Comparison of ENCODE assay signal across 8 mouse cellular contexts in the genomic region with DNA sequence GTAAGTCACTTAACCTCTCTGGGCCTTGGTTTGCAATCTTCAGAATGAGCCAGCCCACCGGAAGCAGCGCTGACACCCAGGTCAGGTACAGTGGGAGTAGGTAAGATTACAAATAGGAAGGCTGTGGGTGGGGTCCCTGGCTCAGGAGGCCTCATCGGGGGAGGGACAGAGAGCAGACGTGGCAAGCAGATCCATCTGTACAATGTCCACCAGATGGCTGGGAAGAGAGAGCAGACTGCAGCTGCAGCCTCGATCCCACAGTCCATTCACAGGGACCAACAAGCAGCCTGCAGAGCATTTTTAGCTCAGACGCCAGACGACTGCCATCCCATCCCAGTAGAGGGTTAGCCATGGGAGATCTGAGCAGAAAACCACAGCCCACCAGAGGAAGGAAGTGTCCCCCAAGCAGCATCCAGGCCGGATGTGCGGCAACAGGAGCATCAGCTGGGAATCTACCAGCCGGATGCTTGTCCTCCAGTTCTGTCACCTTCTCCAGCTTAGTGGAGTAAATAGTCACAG. TPM values are rescaled to one million over a fixed set of nuclear protein-coding genes. Genes with fewer than 3 reads are reported as not detected.
DNase-seq lines count a peak whose midpoint lies in the region; ATAC-seq and TF ChIP-seq lines count a peak whose summit lies in the region.

No protein-coding gene starts in this region.

- H3K4me3 ChIP-seq in heart, embryonic 16.5 days (ENCODE audit: low read length): peak overlapping the region; percentile 27; the same call in 1 of the 2 replicates
- peak overlapping the region; percentile 66 for H3K4me3 ChIP-seq in liver, embryonic 12.5 days
- H3K4me3 ChIP-seq in stomach, embryonic 16.5 days (replicated peaks; ENCODE audit: low read length): peak overlapping the region; percentile 68

- peak overlapping the region; percentile 18; the same call in 1 of the 2 replicates for H3K9ac ChIP-seq in heart, embryonic 16.5 days (ENCODE audit: low read length)
- 0 out of 2 replicates have a peak overlapping the region, but pooled peaks have one; percentile 14 for H3K9ac ChIP-seq in liver, embryonic 12.5 days
- H3K9ac ChIP-seq in stomach, embryonic 16.5 days (ENCODE audit: low read length): peak overlapping the region; percentile 82

- H3K27me3 ChIP-seq in heart, embryonic 16.5 days (ENCODE audit: control insufficient read depth, insufficient read depth, low read length): no peaks in the 10 kb centered on the region
- H3K27me3 ChIP-seq in liver, embryonic 12.5 days (replicated peaks): peaks cover 22% of the 10 kb centered on the region
- no peaks in the 10 kb centered on the region for H3K27me3 ChIP-seq in stomach, embryonic 16.5 days (ENCODE audit: control insufficient read depth, insufficient read depth, low read length)

- H3K36me3 ChIP-seq in heart, embryonic 16.5 days (ENCODE audit: control insufficient read depth, insufficient read depth): no peaks in the 10 kb centered on the region
- peaks cover 10% of the 10 kb centered on the region for H3K36me3 ChIP-seq in liver, embryonic 12.5 days
- no peaks in the 10 kb centered on the region for H3K36me3 ChIP-seq in stomach, embryonic 16.5 days (ENCODE audit: control insufficient read depth, insufficient read depth, low read length)

- WGBS in heart, embryonic 16.5 days: 36% methylated on average over 10 of the region's 10 CpGs
- WGBS in liver, embryonic 12.5 days (ENCODE audit: insufficient replicate concordance): 12% methylated on average over 10 of the region's 10 CpGs
- WGBS in stomach, embryonic 16.5 days: 15% methylated on average over 10 of the region's 10 CpGs

- peak; percentile 62 for DNase-seq in layer of hippocampus, adult 9-11 months
- DNase-seq in layer of hippocampus, adult 9-10 months (ENCODE audit: low spot score): no peak
- DNase-seq in brain, embryonic 14.5 days (ENCODE audit: low read depth): peak; percentile 68
- DNase-seq in c-Kit-positive CD71-positive TER-119-positive erythroid progenitor cells, embryonic 14.5 days (ENCODE audit: low spot score): no peak
- DNase-seq in adrenal gland, postnatal 25 days: no peak

- TF ChIP-seq POLR2A in brain, embryonic 14.5 days (IDR thresholded peaks at IDR 0.05; ENCODE audit: borderline replicate concordance, extremely low read depth, insufficient read depth, insufficient read length, poor library complexity, severe bottlenecking): no peak

- peaks cover 16% of the 10 kb centered on the region for H3K4me1 ChIP-seq in heart, embryonic 16.5 days (ENCODE audit: control insufficient read depth, insufficient read depth, low read length)
- H3K4me1 ChIP-seq in liver, embryonic 12.5 days: peaks cover 78% of the 10 kb centered on the region
- peaks cover 48% of the 10 kb centered on the region for H3K4me1 ChIP-seq in stomach, embryonic 16.5 days (ENCODE audit: control insufficient read depth, insufficient read depth, low read length)

- TF ChIP-seq CTCF in brain, embryonic 14.5 days (IDR thresholded peaks at IDR 0.05; ENCODE audit: borderline replicate concordance, extremely low read depth, insufficient read depth, insufficient read length): no peak

- peak overlapping the region; percentile 64 for H3K27ac ChIP-seq in heart, embryonic 16.5 days (ENCODE audit: low read length)
- H3K27ac ChIP-seq in liver, embryonic 12.5 days: peak overlapping the region; percentile 39
- H3K27ac ChIP-seq in stomach, embryonic 16.5 days (ENCODE audit: low read length): peak overlapping the region; percentile 78

- ATAC-seq in heart, embryonic 16.5 days (replicated peaks; ENCODE audit: extremely low read depth, insufficient read depth, low FRiP score): no peak
- no peak for ATAC-seq in liver, embryonic 12.5 days
- ATAC-seq in stomach, embryonic 16.5 days (ENCODE audit: insufficient read depth, low FRiP score): no peak

- H3K9me3 ChIP-seq in heart, embryonic 16.5 days (replicated peaks; ENCODE audit: control insufficient read depth, low read length): no peaks in the 10 kb centered on the region
- no peaks in the 10 kb centered on the region for H3K9me3 ChIP-seq in liver, embryonic 12.5 days (replicated peaks)
- 0 out of 2 replicates have a peak, but pooled peaks cover 3% of the 10 kb centered on the region for H3K9me3 ChIP-seq in stomach, embryonic 16.5 days (replicated peaks; ENCODE audit: control insufficient read depth, low read length)

- H3K4me2 ChIP-seq in heart, embryonic 16.5 days (ENCODE audit: low read depth, low read length): peak overlapping the region; percentile 94
- peak overlapping the region; percentile 92 for H3K4me2 ChIP-seq in liver, embryonic 12.5 days
- peak overlapping the region; percentile 82 for H3K4me2 ChIP-seq in stomach, embryonic 16.5 days (ENCODE audit: low read depth, low read length)

RNA-seq across cellular contexts. Expression of a gene that starts 2.7 kb away (rescaled TPM):
- polyA plus RNA-seq in brain, embryonic 14.5 days (2012; rRNA removed): 273 and 336 TPM in 2 replicates
- 34.3 and 56.1 TPM in 2 replicates for polyA plus RNA-seq in heart, embryonic 16.5 days (2015; fragmentation: Nextera tagmentation; extraction: Ambion mirVana)
- 46.5 and 49.5 TPM in 2 replicates for polyA plus RNA-seq in liver, embryonic 12.5 days (2016; fragmentation: Nextera tagmentation; extraction: Ambion mirVana)
- 144 and 177 TPM in 2 replicates for polyA plus RNA-seq in stomach, embryonic 16.5 days (2015; fragmentation: Nextera tagmentation; extraction: Ambion mirVana)
- 38.3 and 40.8 TPM in 2 replicates for total RNA-seq in adrenal gland, postnatal 25 days (2021)

RNA-seq across cellular contexts. Expression of a gene that starts 24.5 kb away (rescaled TPM):
- 16.2 and 17.6 TPM in 2 replicates for polyA plus RNA-seq in brain, embryonic 14.5 days (2012; rRNA removed)
- polyA plus RNA-seq in heart, embryonic 16.5 days (2015; fragmentation: Nextera tagmentation; extraction: Ambion mirVana): 10.8 and 11.4 TPM in 2 replicates
- polyA plus RNA-seq in liver, embryonic 12.5 days (2016; fragmentation: Nextera tagmentation; extraction: Ambion mirVana): 7.0 and 7.7 TPM in 2 replicates
- 10.7 and 12.7 TPM in 2 replicates for polyA plus RNA-seq in stomach, embryonic 16.5 days (2015; fragmentation: Nextera tagmentation; extraction: Ambion mirVana)
- total RNA-seq in adrenal gland, postnatal 25 days (2021): 6.9 and 13.5 TPM in 2 replicates

RNA-seq across cellular contexts. Expression of a gene that starts 59.4 kb away (rescaled TPM):
- polyA plus RNA-seq in brain, embryonic 14.5 days (2012; rRNA removed): 13.5 and 16.1 TPM in 2 replicates
- polyA plus RNA-seq in heart, embryonic 16.5 days (2015; fragmentation: Nextera tagmentation; extraction: Ambion mirVana): 12.5 and 15.0 TPM in 2 replicates
- 6.1 and 6.7 TPM in 2 replicates for polyA plus RNA-seq in liver, embryonic 12.5 days (2016; fragmentation: Nextera tagmentation; extraction: Ambion mirVana)
- 14.5 and 16.5 TPM in 2 replicates for polyA plus RNA-seq in stomach, embryonic 16.5 days (2015; fragmentation: Nextera tagmentation; extraction: Ambion mirVana)
- 11.3 and 22.1 TPM in 2 replicates for total RNA-seq in adrenal gland, postnatal 25 days (2021)

Comparison
In these comparisons a context has a peak if more than half of its experiments do, and no peak if none do; other contexts are left out.
1. DNase-seq: peak in layer of hippocampus, adult 9-11 months (single experiment) and brain, embryonic 14.5 days (single experiment); none in layer of hippocampus, adult 9-10 months (single experiment), c-Kit-positive CD71-positive TER-119-positive erythroid progenitor cells, embryonic 14.5 days (single experiment) and adrenal gland, postnatal 25 days (single experiment).
2. H3K9ac ChIP-seq: peak in every context shown above with its lines; median percentile 82 in stomach, embryonic 16.5 days; 18 in heart, embryonic 16.5 days; 14 in liver, embryonic 12.5 days.
3. Peak in every context shown above with its lines, with median percentiles within 50 percentile points of each other: H3K27ac ChIP-seq, H3K4me2 ChIP-seq and H3K4me3 ChIP-seq.